ENCODE assay signal across 11 mouse cellular contexts in genomic region chr13:43740276-43740608, GRCm38 (mm10). TPM values are rescaled to one million over a fixed set of nuclear protein-coding genes. Genes with fewer than 3 reads are reported as not detected.
A peak's percentile ranks its signal among the peaks of the same experiment; 100 is the strongest.
DNase-seq lines count a peak whose midpoint lies in the region; ATAC-seq lines count a peak whose summit lies in the region.
"Had no signal": no experiment of that assay in that cellular context is flagged by ENCODE, and none has a peak within 500 bp of the region (broad histone marks: within the 10 kb centered on the region; RNA-seq: fewer than 3 reads in every experiment).

No protein-coding gene starts in this region.

- H3K4me2 ChIP-seq in forebrain, embryonic 16.5 days (ENCODE audit: low read length): no peak overlapping the region
- H3K4me2 ChIP-seq in forebrain, embryonic 11.5 days (ENCODE audit: low read depth, low read length, severe bottlenecking): no peak overlapping the region
- H3K4me2 ChIP-seq in hindbrain, embryonic 15.5 days: no peak overlapping the region
- H3K4me2 ChIP-seq in hindbrain, embryonic 16.5 days (ENCODE audit: low read length): no peak overlapping the region
- H3K4me2 ChIP-seq in neural tube, embryonic 13.5 days: no peak overlapping the region
- no peak overlapping the region for H3K4me2 ChIP-seq in neural tube, embryonic 15.5 days
- H3K4me2 ChIP-seq in limb, embryonic 13.5 days (replicated peaks): no peak overlapping the region
- H3K4me2 ChIP-seq: embryonic facial prominence, embryonic 15.5 days; heart, embryonic 15.5 days; limb, embryonic 15.5 days; liver, embryonic 13.5 days had no signal

- H3K9me3 ChIP-seq in forebrain, embryonic 16.5 days (ENCODE audit: control insufficient read depth, low read length): no peaks in the 10 kb centered on the region; the same call in 1 of the 2 replicates
- H3K9me3 ChIP-seq in forebrain, embryonic 11.5 days (ENCODE audit: control insufficient read depth, low read length): peaks cover 2% of the 10 kb centered on the region; the same call in 1 of the 2 replicates
- no peaks in the 10 kb centered on the region for H3K9me3 ChIP-seq in hindbrain, embryonic 15.5 days
- H3K9me3 ChIP-seq in hindbrain, embryonic 16.5 days (ENCODE audit: control insufficient read depth, low read length): no peaks in the 10 kb centered on the region
- no peaks in the 10 kb centered on the region for H3K9me3 ChIP-seq in neural tube, embryonic 13.5 days
- no peaks in the 10 kb centered on the region for H3K9me3 ChIP-seq in neural tube, embryonic 15.5 days (replicated peaks)
- H3K9me3 ChIP-seq in limb, embryonic 13.5 days: peaks cover 7% of the 10 kb centered on the region; the same call in 1 of the 2 replicates
- H3K9me3 ChIP-seq: heart, embryonic 15.5 days; limb, embryonic 15.5 days; liver, embryonic 13.5 days had no signal

- ATAC-seq in forebrain, embryonic 16.5 days: 0 out of 2 replicates have a peak, but pooled peaks have one; percentile 24
- no peak for ATAC-seq in forebrain, embryonic 11.5 days (replicated peaks; ENCODE audit: low FRiP score)
- ATAC-seq in hindbrain, embryonic 15.5 days (ENCODE audit: low FRiP score, low read depth): 0 out of 2 replicates have a peak, but pooled peaks have one; percentile 44
- no peak for ATAC-seq in hindbrain, embryonic 16.5 days
- ATAC-seq in neural tube, embryonic 13.5 days (ENCODE audit: low read depth): no peak; the same call in 1 of the 2 replicates
- ATAC-seq in neural tube, embryonic 15.5 days (ENCODE audit: low FRiP score): no peak
- 0 out of 2 replicates have a peak, but pooled peaks have one; percentile 15 for ATAC-seq in limb, embryonic 13.5 days (ENCODE audit: low FRiP score, low read depth)

- no peaks in the 10 kb centered on the region for H3K27me3 ChIP-seq in forebrain, embryonic 16.5 days (replicated peaks; ENCODE audit: control insufficient read depth, insufficient read depth, low read length)
- no peaks in the 10 kb centered on the region for H3K27me3 ChIP-seq in forebrain, embryonic 11.5 days (ENCODE audit: control insufficient read depth, insufficient read depth, low read length)
- no peaks in the 10 kb centered on the region for H3K27me3 ChIP-seq in hindbrain, embryonic 15.5 days
- H3K27me3 ChIP-seq in hindbrain, embryonic 16.5 days (replicated peaks; ENCODE audit: control insufficient read depth, insufficient read depth, low read length): no peaks in the 10 kb centered on the region
- H3K27me3 ChIP-seq in neural tube, embryonic 13.5 days: no peaks in the 10 kb centered on the region
- H3K27me3 ChIP-seq in neural tube, embryonic 15.5 days (replicated peaks): no peaks in the 10 kb centered on the region
- no peaks in the 10 kb centered on the region for H3K27me3 ChIP-seq in limb, embryonic 13.5 days
- H3K27me3 ChIP-seq: embryonic facial prominence, embryonic 15.5 days; heart, embryonic 15.5 days; limb, embryonic 15.5 days; liver, embryonic 13.5 days had no signal

- 66% methylated on average over 7 of the region's 7 CpGs for WGBS in forebrain, embryonic 16.5 days
- 76% methylated on average over 7 of the region's 7 CpGs for WGBS in forebrain, embryonic 11.5 days
- WGBS in hindbrain, embryonic 15.5 days: 37% methylated on average over 7 of the region's 7 CpGs
- 32% methylated on average over 7 of the region's 7 CpGs for WGBS in hindbrain, embryonic 16.5 days
- WGBS in neural tube, embryonic 13.5 days: 45% methylated on average over 7 of the region's 7 CpGs
- WGBS in neural tube, embryonic 15.5 days: 39% methylated on average over 7 of the region's 7 CpGs
- 80% methylated on average over 7 of the region's 7 CpGs for WGBS in limb, embryonic 13.5 days

- no peaks in the 10 kb centered on the region for H3K36me3 ChIP-seq in forebrain, embryonic 16.5 days (ENCODE audit: control insufficient read depth, insufficient read depth)
- H3K36me3 ChIP-seq in forebrain, embryonic 11.5 days (ENCODE audit: control insufficient read depth, insufficient read depth, low read length): no peaks in the 10 kb centered on the region
- no peaks in the 10 kb centered on the region for H3K36me3 ChIP-seq in hindbrain, embryonic 15.5 days
- H3K36me3 ChIP-seq in hindbrain, embryonic 16.5 days (ENCODE audit: control insufficient read depth, insufficient read depth, low read length): no peaks in the 10 kb centered on the region
- no peaks in the 10 kb centered on the region for H3K36me3 ChIP-seq in neural tube, embryonic 13.5 days
- no peaks in the 10 kb centered on the region for H3K36me3 ChIP-seq in neural tube, embryonic 15.5 days
- no peaks in the 10 kb centered on the region for H3K36me3 ChIP-seq in limb, embryonic 13.5 days
- H3K36me3 ChIP-seq: embryonic facial prominence, embryonic 15.5 days; heart, embryonic 15.5 days; limb, embryonic 15.5 days; liver, embryonic 13.5 days had no signal

- H3K27ac ChIP-seq in forebrain, embryonic 16.5 days (ENCODE audit: low read length): no peak overlapping the region
- no peak overlapping the region for H3K27ac ChIP-seq in forebrain, embryonic 11.5 days (ENCODE audit: low read depth, low read length)
- H3K27ac ChIP-seq in hindbrain, embryonic 15.5 days (replicated peaks): no peak overlapping the region
- H3K27ac ChIP-seq in hindbrain, embryonic 16.5 days (ENCODE audit: low read depth, low read length): no peak overlapping the region
- H3K27ac ChIP-seq in neural tube, embryonic 13.5 days (replicated peaks): no peak overlapping the region
- H3K27ac ChIP-seq in neural tube, embryonic 15.5 days (replicated peaks): no peak overlapping the region
- no peak overlapping the region for H3K27ac ChIP-seq in limb, embryonic 13.5 days
- H3K27ac ChIP-seq: embryonic facial prominence, embryonic 15.5 days; heart, embryonic 15.5 days; limb, embryonic 15.5 days; liver, embryonic 13.5 days had no signal

- H3K4me1 ChIP-seq in forebrain, embryonic 16.5 days (replicated peaks; ENCODE audit: control insufficient read depth, insufficient read depth, low read length): no peaks in the 10 kb centered on the region; the same call in none of the 2 replicates
- H3K4me1 ChIP-seq in forebrain, embryonic 11.5 days (replicated peaks; ENCODE audit: control insufficient read depth, insufficient read depth, low read length): no peaks in the 10 kb centered on the region
- 0 out of 2 replicates have a peak, but pooled peaks cover 3% of the 10 kb centered on the region for H3K4me1 ChIP-seq in hindbrain, embryonic 15.5 days (replicated peaks)
- H3K4me1 ChIP-seq in hindbrain, embryonic 16.5 days (ENCODE audit: control insufficient read depth, insufficient read depth, low read depth, low read length): no peaks in the 10 kb centered on the region; the same call in none of the 2 replicates
- peaks cover 12% of the 10 kb centered on the region; the same call in 1 of the 2 replicates for H3K4me1 ChIP-seq in neural tube, embryonic 13.5 days (replicated peaks)
- H3K4me1 ChIP-seq in neural tube, embryonic 15.5 days: peaks cover 5% of the 10 kb centered on the region; the same call in 1 of the 2 replicates
- peaks cover 14% of the 10 kb centered on the region; the same call in 1 of the 2 replicates for H3K4me1 ChIP-seq in limb, embryonic 13.5 days
- H3K4me1 ChIP-seq: liver, embryonic 13.5 days had no signal

- no peak for DNase-seq in forebrain, embryonic 11.5 days (ENCODE audit: low spot score)

- no peak overlapping the region for H3K9ac ChIP-seq in forebrain, embryonic 16.5 days (replicated peaks; ENCODE audit: low read depth, low read length)
- no peak overlapping the region for H3K9ac ChIP-seq in forebrain, embryonic 11.5 days (ENCODE audit: low read length)
- no peak overlapping the region for H3K9ac ChIP-seq in hindbrain, embryonic 15.5 days
- no peak overlapping the region for H3K9ac ChIP-seq in hindbrain, embryonic 16.5 days (ENCODE audit: low read depth, low read length)
- H3K9ac ChIP-seq in neural tube, embryonic 13.5 days: 0 out of 2 replicates have a peak overlapping the region, but pooled peaks have one; percentile 22
- H3K9ac ChIP-seq in neural tube, embryonic 15.5 days (replicated peaks): no peak overlapping the region
- H3K9ac ChIP-seq in limb, embryonic 13.5 days: no peak overlapping the region
- H3K9ac ChIP-seq: embryonic facial prominence, embryonic 15.5 days; heart, embryonic 15.5 days; limb, embryonic 15.5 days; liver, embryonic 13.5 days had no signal

- no peak overlapping the region for H3K4me3 ChIP-seq in forebrain, embryonic 16.5 days (replicated peaks; ENCODE audit: low read length)
- no peak overlapping the region for H3K4me3 ChIP-seq in forebrain, embryonic 11.5 days (ENCODE audit: low read depth, low read length)
- H3K4me3 ChIP-seq in hindbrain, embryonic 15.5 days: no peak overlapping the region
- H3K4me3 ChIP-seq in hindbrain, embryonic 16.5 days (ENCODE audit: low read length): no peak overlapping the region
- no peak overlapping the region for H3K4me3 ChIP-seq in neural tube, embryonic 13.5 days
- H3K4me3 ChIP-seq in neural tube, embryonic 15.5 days (replicated peaks): no peak overlapping the region
- no peak overlapping the region for H3K4me3 ChIP-seq in limb, embryonic 13.5 days
- H3K4me3 ChIP-seq: embryonic facial prominence, embryonic 15.5 days; heart, embryonic 15.5 days; limb, embryonic 15.5 days; liver, embryonic 13.5 days had no signal

RNA-seq across cellular contexts. Expression of gene Cd83, which starts 44.3 kb away (rescaled TPM):
- 5.5 and 7.8 TPM in 2 replicates for polyA plus RNA-seq in forebrain, embryonic 16.5 days (2015; fragmentation: Nextera tagmentation; extraction: Ambion mirVana)
- polyA plus RNA-seq in forebrain, embryonic 11.5 days (2014; fragmentation: Nextera tagmentation; extraction: Ambion mirVana): 4.0 and 5.1 TPM in 2 replicates
- polyA plus RNA-seq in hindbrain, embryonic 15.5 days (2015; fragmentation: Nextera tagmentation; extraction: Ambion mirVana): 28.5 and 28.9 TPM in 2 replicates
- polyA plus RNA-seq in hindbrain, embryonic 16.5 days (2015; fragmentation: Nextera tagmentation; extraction: Ambion mirVana): 33.9 and 36.4 TPM in 2 replicates
- 17.4 and 18.8 TPM in 2 replicates for polyA plus RNA-seq in neural tube, embryonic 13.5 days (2015; fragmentation: Nextera tagmentation; extraction: Ambion mirVana)
- polyA plus RNA-seq in neural tube, embryonic 15.5 days (2015; fragmentation: Nextera tagmentation; extraction: Ambion mirVana): 31.0 and 43.1 TPM in 2 replicates
- 27.0 and 28.4 TPM in 2 replicates for polyA plus RNA-seq in limb, embryonic 13.5 days (2015; fragmentation: Nextera tagmentation; extraction: Ambion mirVana)

Comparison
In these comparisons a context has a peak if more than half of its experiments do, and no peak if none do; other contexts are left out.
1. ATAC-seq: peak in forebrain, embryonic 16.5 days (single experiment), hindbrain, embryonic 15.5 days (single experiment) and limb, embryonic 13.5 days (single experiment); none in forebrain, embryonic 11.5 days (single experiment), hindbrain, embryonic 16.5 days (single experiment), neural tube, embryonic 13.5 days (single experiment) and neural tube, embryonic 15.5 days (single experiment).